Mouse (Mus musculus) lung, adult 2 months (tissue): ENCODE measurements around the gene Urah. TPM values are rescaled to one million over a fixed set of nuclear protein-coding genes. Genes with fewer than 3 reads are reported as not detected.
A peak's percentile ranks its signal among the peaks of the same experiment; 100 is the strongest.

Experiments
- DNase-seq: peaks from one replicate; pipeline ENCODE4 v3.0.0; 2022
- H3K4me1 ChIP-seq: fragments of 200-500 bp; 2 replicates; pipeline ENCODE4 v1.6.1; 2011; ENCODE audit warnings: low read length; ENCODE audit not compliant: control insufficient read depth, insufficient read depth
- H3K4me3 ChIP-seq: fragments of 200-500 bp; replicated peaks from 2 replicates; pipeline ENCODE3; 2011; ENCODE audit warnings: low read depth, mild to moderate bottlenecking, control low read depth, low read length; ENCODE audit errors: extremely low read depth
- CTCF ChIP-seq: fragments of 200-500 bp; IDR thresholded peaks from 2 replicates; pipeline ENCODE4 v1.5.1; 2011; ENCODE audit warnings: mild to moderate bottlenecking, low read length, control low read depth; ENCODE audit not compliant: insufficient read depth
- POLR2A ChIP-seq: fragments of 200-500 bp; IDR thresholded peaks from 2 replicates; pipeline ENCODE4 v1.6.1; 2011; ENCODE audit warnings: low read depth, mild to moderate bottlenecking, control low read depth, low read length, borderline replicate concordance; ENCODE audit errors: extremely low read depth
- WGBS: fragments of 180-500 bp; shearing (Covaris S2); methylation state at CpG from one replicate; pipeline ENCODE4 v1.1.7; 2018; 5-methylcytosine and 5-hydroxymethylcytosine counted together
- polyA plus RNA-seq: library from polyadenylated mRNA; depleted of rRNA; stranded (reverse); fragments of >200 nt; gene quantifications from 2 replicates; pipeline ENCODE4 v1.2.3, GENCODE M21; 2012

Urah gene
- polyA plus RNA-seq, 1 experiment, result 19.7 TPM

- H3K4me3 ChIP-seq, result no peak overlapping the region
- DNase-seq, result no peak
- H3K4me1 ChIP-seq, result no peaks in the 10 kb centered on the region; the same call in 1 of the 2 replicates
- 93% methylated on average over 10 of the region's 10 CpGs for WGBS
- TF ChIP-seq CTCF (no peak), POLR2A (no peak)
Measured at GRCm38 (mm10) chr7:140848591-140848990, 13.8 kb downstream of the Urah start.

DNA sequence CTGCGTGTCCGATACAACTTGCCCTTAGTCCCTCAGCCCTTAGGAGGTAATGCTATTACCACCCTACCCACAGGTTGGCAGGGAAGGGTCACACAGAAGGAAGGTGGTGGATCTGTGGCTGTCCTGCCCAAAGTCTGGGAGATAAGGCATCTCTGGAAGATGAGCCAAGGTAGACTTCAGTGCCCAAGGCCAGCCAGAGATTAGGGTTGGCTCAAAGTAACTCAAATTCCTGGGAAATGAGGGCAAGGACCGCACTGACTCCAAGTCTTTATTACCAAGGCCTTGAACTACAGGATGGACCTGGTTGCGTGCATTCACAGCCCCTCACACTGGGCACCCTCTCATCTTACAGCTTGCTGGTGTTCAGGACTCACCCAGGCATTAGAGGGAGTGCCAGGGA is 17.1 kb downstream of the Urah start:
- H3K4me3 ChIP-seq, result no peak overlapping the region
- DNase-seq, result no peak
- H3K4me1 ChIP-seq, result peaks cover 5% of the 10 kb centered on the region; the same call in 1 of the 2 replicates
- TF ChIP-seq CTCF, result no peak
- no peak for TF ChIP-seq POLR2A
- 92% methylated on average over 4 of the region's 4 CpGs for WGBS

GRCm38 (mm10) chr7:140853386-140853785 is 18.6 kb downstream of the Urah start:
- no peak for TF ChIP-seq POLR2A
- no peak for TF ChIP-seq CTCF
- Histone ChIP-seq H3K4me3 (no peak overlapping the region), H3K4me1 (peaks cover 9% of the 10 kb centered on the region)
- WGBS, result 74% methylated on average over 9 of the region's 9 CpGs
- DNase-seq, result no peak

- no peak overlapping the region for H3K4me3 ChIP-seq
- H3K4me1 ChIP-seq, result peaks cover 14% of the 10 kb centered on the region
- TF ChIP-seq POLR2A (no peak), CTCF (no peak)
- 88% methylated on average over 18 of the region's 18 CpGs for WGBS
- no peak for DNase-seq
Measured at GRCm38 (mm10) chr7:140854483-140854882, 19.7 kb downstream of the Urah start.

DNA sequence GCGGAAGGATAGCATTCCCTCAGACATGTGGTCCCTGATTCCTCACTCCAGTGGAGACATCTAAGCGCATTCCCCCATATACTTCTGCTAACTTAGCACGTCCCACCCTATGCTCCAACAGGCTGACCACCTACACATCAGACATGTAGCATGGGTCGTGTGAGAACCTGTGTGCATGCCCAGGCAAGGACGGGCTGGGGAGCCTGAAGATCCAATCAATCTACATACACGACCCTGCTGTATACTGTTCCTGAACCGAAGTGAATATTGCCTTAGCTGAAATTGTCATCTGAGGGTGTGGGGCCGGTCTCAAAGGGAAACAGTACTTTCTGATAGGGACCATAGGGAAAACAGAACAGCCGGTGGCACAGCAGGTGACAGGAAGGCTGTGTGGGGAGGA is 20.4 kb downstream of the Urah start:
- 66% methylated on average over 9 of the region's 9 CpGs for WGBS

DNA sequence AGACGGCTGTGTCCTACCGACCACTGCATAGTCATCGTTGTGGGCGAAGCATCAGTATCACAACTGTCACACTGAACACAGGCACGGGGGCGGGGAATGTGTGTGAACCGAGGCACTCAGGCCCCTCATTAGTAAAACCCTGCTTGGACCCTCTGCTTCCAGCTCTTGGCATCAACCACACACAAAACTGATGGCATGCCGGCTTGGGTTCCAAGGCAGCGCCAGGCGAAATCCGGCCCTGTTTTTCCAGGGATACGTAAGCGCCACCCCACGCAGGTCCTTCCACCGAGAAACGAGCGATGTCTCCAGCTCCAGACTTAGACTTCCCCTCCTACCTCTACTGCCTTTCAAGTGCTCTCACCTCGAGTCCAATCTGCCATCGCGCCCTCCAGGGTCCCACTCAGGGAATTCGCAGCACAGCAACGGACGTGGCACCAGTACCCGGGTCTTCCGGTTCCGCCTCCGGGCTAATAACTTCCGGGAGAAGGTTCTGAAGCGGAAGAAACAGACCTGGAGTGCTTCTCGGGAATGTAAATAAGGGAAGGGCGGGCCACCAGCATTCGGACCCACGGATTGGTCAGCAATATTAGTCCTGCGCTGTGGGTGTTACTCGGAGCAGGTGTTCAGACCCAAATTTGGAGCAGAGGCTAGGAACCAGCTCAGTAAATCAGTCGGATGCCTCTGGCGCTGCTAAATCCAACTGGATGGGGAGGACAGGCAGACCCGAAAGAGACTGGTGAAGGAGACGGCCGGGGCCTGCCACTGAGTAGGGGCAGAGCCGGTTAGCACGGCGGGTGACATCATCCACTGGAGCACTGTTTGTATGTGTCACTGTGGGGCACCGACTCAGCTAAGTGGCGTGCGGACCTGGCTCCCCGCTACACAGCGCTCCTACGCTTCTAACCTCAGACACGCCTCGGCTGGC is 21.3 kb downstream of the Urah start, which contains the start of gene Gm45785:
Gene Gm45785 (minus strand): TSS at position 472 of the 925 bp plus-strand sequence.
- Histone ChIP-seq H3K4me1 (peaks cover 14% of the 10 kb centered on the region), H3K4me3 (peak within 1 kb of the TSS; percentile 94)
- DNase-seq, result peak; percentile 86
- WGBS, result under 1% methylated on average over 51 of the region's 51 CpGs
- peak; percentile 65; the same call in 1 of the 2 replicates for TF ChIP-seq POLR2A
- no peak for TF ChIP-seq CTCF

More for the DNA sequence above, 20.4 kb downstream of the Urah start:
- TF ChIP-seq CTCF (no peak), POLR2A (no peak)
- Histone ChIP-seq H3K4me1 (peaks cover 14% of the 10 kb centered on the region), H3K4me3 (peak overlapping the region; percentile 94)
- DNase-seq, result no peak

DNA sequence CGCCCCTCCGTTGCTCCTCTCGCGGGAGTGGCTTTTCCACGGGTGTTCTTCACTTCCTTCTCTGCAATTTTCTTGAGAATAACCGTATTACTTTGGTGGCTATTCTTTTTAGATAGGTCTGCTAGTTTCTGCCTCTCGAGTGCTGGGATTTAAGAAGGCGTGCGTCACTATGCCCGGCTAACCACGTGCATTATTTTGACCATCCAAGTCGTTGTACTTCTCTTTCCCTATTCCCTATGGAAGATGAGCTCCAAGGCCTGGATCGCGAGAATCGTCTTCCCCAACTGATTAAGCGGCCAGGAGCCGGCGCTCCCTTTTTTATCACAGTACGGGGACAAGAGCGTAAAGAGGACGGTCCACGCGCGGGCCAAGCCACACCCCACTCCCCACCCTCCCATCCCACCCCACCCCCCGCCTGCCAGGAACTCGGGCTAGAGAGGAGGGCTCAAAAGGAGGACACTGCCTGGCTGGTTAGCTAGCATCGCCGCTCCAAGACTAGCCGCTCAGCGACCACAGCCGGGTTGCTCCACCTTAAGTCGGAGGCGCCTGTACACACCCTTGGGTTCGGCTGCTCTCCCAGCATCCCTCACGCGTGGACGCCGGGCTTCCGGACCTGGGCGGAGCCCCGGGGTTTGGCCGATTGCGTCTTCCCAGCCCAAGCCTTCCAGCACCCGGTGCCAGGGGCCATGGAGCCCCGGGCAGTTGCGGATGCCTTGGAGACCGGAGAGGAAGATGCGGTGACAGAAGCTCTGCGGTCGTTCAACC is 22.1 kb downstream of the Urah start, which contains the start of gene Ric8a:
Gene Ric8a (plus strand): TSS at position 173 of the 765 bp plus-strand sequence.
- peak within 1 kb of the TSS; percentile 94 for H3K4me3 ChIP-seq
- under 1% methylated on average over 50 of the region's 50 CpGs for WGBS
- DNase-seq, result peak; percentile 92
- TF ChIP-seq POLR2A (peak; percentile 89), CTCF (no peak)
- H3K4me1 ChIP-seq, result peaks cover 14% of the 10 kb centered on the region

DNA sequence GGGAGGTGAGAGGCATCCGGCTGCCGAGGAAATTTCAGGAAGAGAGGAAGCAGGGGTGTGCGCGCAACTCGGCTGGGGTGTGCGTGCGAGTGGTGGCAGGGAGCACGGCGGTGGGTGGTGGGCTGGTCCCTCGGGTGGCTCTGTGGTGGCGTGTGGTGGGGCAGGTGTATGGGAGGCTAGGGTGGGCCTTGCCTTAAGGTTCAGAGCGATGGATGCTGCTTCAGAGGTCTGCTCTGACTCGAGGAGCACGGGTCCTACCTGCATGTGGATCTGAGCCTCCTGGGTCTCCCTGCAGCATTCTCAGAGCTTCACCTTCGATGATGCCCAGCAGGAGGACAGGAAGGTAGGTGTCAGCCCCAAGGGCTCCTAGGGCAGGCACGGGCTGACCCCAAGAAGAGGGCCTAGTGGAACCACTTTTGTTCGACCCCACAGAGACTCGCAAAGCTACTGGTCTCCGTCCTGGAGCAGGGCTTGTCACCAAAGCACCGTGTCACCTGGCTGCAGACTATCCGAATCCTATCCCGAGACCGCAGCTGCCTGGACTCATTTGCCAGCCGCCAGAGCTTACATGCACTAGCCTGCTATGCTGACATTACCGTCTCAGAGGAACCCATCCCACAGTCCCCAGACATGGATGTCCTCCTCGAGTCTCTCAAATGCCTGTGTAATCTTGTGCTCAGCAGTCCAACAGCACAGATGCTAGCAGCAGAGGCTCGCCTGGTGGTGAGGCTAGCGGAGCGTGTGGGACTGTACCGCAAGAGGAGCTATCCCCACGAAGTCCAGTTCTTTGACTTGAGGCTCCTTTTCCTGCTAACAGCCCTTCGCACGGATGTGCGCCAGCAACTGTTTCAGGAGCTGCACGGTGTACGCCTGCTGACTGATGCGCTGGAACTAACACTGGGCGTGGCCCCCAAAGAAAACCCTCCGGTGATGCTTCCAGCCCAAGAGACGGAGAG is 23.0 kb downstream of the Urah start, which contains the start of gene Bet1l:
Gene Bet1l (minus strand): TSS at position 28 of the 956 bp plus-strand sequence.
- Histone ChIP-seq H3K4me3 (peak within 1 kb of the TSS; percentile 94), H3K4me1 (peaks cover 14% of the 10 kb centered on the region)
- WGBS, result 25% methylated on average over 40 of the region's 40 CpGs
- TF ChIP-seq CTCF (no peak), POLR2A (no peak)
- DNase-seq, result no peak
